ENCODE assay signal across 24 mouse cellular contexts in genomic region chr2:6585069-6585754, GRCm38 (mm10).
"Had no signal": no experiment of that assay in that cellular context is flagged by ENCODE, and none has a peak within 500 bp of the region (broad histone marks: within the 10 kb centered on the region; RNA-seq: fewer than 3 reads in every experiment).

No protein-coding gene starts in this region.

- H3K9ac ChIP-seq: heart, embryonic 13.5 days; heart, embryonic 15.5 days; hindbrain, embryonic 13.5 days; hindbrain, embryonic 15.5 days; limb, embryonic 12.5 days; liver, embryonic 13.5 days had no signal

- DNase-seq: gastrocnemius, adult 2 months; gastrocnemius, postnatal 10 days; gastrocnemius, postnatal 25 days; heart, adult 18-20 months; heart, postnatal 14 days; heart, postnatal 36 days; kidney, adult 18-20 months; kidney, adult 8-10 months; kidney, postnatal 10 days; kidney, postnatal 25 days; kidney, postnatal 4 days; liver; liver, embryonic 13.5 days had no signal

- H3K27ac ChIP-seq: gastrocnemius, adult 2 months; heart, embryonic 10.5 days; heart, embryonic 13.5 days; heart, embryonic 15.5 days; hindbrain, embryonic 13.5 days; hindbrain, embryonic 15.5 days; hindbrain, postnatal 0 days; layer of hippocampus, adult 2 months; left cerebral cortex, adult 2 months; limb, embryonic 10.5 days; limb, embryonic 12.5 days; liver, embryonic 13.5 days had no signal

- ATAC-seq: hindbrain, postnatal 0 days had no signal

- H3K27me3 ChIP-seq: heart, embryonic 13.5 days; heart, embryonic 15.5 days; hindbrain, embryonic 13.5 days; hindbrain, embryonic 15.5 days; limb, embryonic 12.5 days; liver, embryonic 13.5 days had no signal

- H3K4me2 ChIP-seq: heart, embryonic 13.5 days; heart, embryonic 15.5 days; hindbrain, embryonic 13.5 days; hindbrain, embryonic 15.5 days; limb, embryonic 12.5 days; liver, embryonic 11.5 days; liver, embryonic 13.5 days had no signal

- H3K4me1 ChIP-seq: heart, embryonic 10.5 days; heart, embryonic 13.5 days; heart, embryonic 15.5 days; hindbrain, embryonic 15.5 days; limb, embryonic 10.5 days; liver, embryonic 13.5 days had no signal

- H3K36me3 ChIP-seq: heart, embryonic 10.5 days; heart, embryonic 15.5 days; limb, embryonic 10.5 days; limb, embryonic 12.5 days; liver, embryonic 13.5 days had no signal

- H3K9me3 ChIP-seq: heart, embryonic 10.5 days; heart, embryonic 13.5 days; heart, embryonic 15.5 days; hindbrain, embryonic 13.5 days; hindbrain, embryonic 15.5 days; limb, embryonic 10.5 days; limb, embryonic 12.5 days; liver, embryonic 13.5 days had no signal

- H3K4me3 ChIP-seq: gastrocnemius, adult 2 months; heart, embryonic 10.5 days; heart, embryonic 13.5 days; heart, embryonic 15.5 days; hindbrain, embryonic 13.5 days; hindbrain, embryonic 15.5 days; layer of hippocampus, adult 2 months; left cerebral cortex, adult 2 months; limb, embryonic 10.5 days; limb, embryonic 12.5 days; liver, embryonic 13.5 days had no signal
